Mouse (Mus musculus) gastrocnemius, postnatal 25 days (tissue): ENCODE measurements around the gene Cyb561a3. TPM values are rescaled to one million over a fixed set of nuclear protein-coding genes. Genes with fewer than 3 reads are reported as not detected.
A peak's percentile ranks its signal among the peaks of the same experiment; 100 is the strongest.
"Not testable (repeated sequence)": the region's sequence is repeated elsewhere in the genome, so short reads cannot be mapped to it uniquely, and the experiment has no call there.

Experiments
- DNase-seq: peaks from one replicate; pipeline ENCODE4 v3.0.0; 2022
- long read RNA-seq, 2 experiments: library from polyadenylated mRNA; stranded (forward); transcript quantifications; one replicate each; pipeline ENCODE4 v2.0.0; 2021
- total RNA-seq, 2 experiments: library from RNA; stranded (reverse); gene quantifications; 1 replicate in 1 of 2; 2 replicates in 1 of 2; pipeline ENCODE4 v1.2.3; 2021

The Cyb561a3 gene
- total RNA-seq, result 1 to 10 TPM; 4.5 to 6.2 TPM
- long read RNA-seq, experiment 1, partial matches to known transcripts, result 0 of 10 reads
- long read RNA-seq, experiment 1, other reads (novel, unspliced or antisense), result 6 of 10 reads
- long read RNA-seq, experiment 2, partial matches to known transcripts, result 0 of 12 reads
- long read RNA-seq, experiment 2, other reads (novel, unspliced or antisense), result 6 of 12 reads

DNA sequence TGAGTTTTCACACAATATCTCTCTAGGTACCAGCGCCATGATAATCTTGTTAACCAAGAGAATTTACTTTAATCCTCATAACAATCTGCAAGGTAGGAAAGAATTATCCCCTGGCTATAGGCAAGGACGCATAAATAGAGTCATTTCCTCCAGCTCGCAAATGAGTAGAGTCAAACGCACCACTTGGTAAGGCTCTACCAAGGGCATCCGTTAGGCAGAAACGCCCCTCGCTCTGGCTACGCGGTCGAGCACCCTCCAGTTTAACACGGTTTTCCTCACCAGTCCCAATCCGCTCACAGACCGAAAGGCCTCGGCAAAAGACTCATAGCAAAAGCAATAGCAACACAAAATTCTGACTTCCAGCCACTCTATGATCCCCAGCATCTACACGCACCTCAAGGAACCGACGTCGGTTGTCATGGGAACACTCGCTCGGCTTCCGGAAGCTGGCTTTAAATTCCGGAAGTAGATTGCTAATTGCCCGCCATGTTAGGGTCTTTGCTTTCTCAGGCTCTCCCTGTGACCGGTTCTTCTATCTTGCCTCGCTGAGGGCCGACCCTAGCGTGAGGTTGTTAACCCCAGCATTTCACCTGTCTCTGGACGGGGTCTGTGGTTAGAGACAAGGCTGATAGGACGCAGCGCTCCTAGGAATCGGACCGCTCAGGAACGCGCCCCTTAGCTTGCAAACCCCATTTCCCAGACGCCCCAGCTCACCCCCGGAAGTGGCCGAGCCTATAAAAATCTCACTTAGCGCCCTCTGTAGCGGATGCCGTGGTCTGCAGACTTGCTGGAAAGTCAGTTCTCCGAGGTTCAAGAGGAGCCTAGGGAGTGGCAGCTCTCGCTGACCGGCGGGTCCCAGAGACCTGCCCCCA is at the start of gene Cyb561a3, which contains the start of gene Tmem138:
Cyb561a3 (plus strand) TSS at position 483 of the 872 bp plus-strand sequence.
Tmem138 (minus strand) TSS at position 673 of the 872 bp plus-strand sequence.
- peak; percentile 89 for DNase-seq

DNA sequence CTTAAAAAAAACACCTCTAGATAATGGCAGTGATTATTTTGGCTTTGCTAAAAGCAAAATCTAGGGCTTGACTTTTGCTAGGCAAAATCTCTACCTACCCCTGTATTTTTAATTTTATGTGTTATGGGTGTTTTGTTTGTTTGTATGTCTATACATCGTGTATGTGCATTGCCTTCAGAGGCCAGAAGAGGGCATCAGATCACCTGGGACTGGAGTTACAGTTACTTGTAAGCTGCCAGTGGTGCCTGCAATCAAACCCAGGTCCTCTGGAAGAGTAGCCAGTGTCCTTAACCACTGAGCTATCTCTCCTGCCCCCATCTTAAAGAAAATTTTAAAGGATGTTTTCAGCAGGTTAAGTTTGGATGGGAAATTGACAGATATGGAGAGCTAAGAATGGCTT is 46.9 kb upstream of the Cyb561a3 start:
- DNase-seq, result no peak

DNA sequence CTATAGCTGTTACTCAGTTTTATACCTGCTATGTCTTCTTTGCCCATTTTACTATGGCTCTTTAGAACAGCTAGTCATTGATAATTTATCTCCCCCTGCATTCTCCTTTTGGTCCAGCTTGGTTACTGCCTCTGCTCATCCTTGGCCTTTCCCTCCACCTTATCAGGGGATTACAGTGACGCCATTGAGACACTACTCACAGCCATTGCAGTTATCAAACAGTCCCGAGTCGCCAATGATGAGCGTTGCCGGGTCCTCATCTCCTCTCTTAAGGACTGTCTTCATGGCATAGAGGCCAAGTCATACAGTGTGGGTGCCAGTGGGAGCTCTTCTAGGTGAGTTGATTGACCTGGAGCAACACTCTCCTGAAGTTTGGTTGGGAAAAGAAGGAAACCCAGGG is 37.5 kb upstream of the Cyb561a3 start:
- no peak for DNase-seq

DNA sequence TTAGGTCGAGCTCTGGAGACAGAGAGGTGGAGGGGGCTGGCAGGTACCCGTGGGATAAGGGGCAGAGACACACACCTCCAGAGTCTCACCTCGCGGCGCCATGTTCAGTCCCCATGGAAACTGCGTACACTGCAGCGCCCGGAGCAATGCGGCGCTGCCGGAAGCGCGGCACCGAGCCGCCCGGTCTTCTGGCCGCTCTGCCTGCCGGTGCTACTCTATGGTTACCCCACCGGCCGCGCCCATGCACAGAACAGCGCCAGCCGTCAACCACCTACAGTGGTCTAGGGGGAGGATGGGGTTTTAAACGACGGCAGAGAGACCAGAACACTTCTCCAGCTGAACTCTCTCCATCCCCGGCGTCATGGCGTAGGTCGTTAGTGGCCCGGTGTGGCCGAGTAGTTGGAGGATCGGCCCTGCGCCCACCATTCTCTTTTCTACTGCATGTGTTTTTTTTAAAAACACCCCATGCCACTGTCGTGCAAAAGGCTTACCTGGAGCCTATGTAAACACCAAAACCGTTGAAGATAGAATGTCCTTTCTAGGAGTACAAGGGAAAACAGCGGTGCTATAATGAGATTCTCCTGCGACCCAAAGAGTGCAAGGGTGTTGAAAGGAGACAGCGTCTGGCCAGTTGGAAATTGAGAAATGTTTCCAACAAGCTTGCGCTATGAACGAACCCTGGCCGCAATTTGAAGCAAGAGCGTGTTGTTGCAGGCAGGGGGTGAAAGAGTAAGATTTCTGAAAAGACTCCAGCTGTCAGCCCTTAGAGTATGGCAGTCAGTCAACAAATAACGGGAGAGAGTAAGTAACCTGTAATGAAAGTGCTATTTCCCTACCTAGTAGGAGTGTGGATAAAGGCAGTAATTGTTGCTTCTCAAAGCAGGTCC is 21.1 kb upstream of the Cyb561a3 start, which contains the start of gene Tmem216:
Tmem216 (minus strand) TSS at position 615 of the 887 bp plus-strand sequence.
- DNase-seq, result peak; percentile 80

DNA sequence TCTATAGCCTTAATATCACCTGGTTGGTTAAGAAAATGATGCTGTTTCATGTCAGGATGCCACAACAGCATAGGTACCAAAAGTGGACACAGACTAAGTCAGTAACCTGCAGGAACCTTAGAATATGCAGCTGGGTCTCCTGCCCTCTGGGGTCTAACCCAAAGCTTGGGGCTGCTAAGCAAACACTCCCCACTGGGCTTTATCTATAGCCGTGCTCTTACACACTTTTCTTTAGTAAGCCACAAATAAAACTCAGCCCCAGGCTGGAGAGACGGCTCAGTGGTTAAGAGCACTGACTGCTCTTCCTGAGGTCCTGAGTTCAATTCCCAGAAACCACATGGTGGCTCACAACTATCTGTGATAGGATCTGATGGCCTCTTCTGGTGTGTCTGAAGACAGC is 20.0 kb upstream of the Cyb561a3 start:
- DNase-seq, result no peak

DNA sequence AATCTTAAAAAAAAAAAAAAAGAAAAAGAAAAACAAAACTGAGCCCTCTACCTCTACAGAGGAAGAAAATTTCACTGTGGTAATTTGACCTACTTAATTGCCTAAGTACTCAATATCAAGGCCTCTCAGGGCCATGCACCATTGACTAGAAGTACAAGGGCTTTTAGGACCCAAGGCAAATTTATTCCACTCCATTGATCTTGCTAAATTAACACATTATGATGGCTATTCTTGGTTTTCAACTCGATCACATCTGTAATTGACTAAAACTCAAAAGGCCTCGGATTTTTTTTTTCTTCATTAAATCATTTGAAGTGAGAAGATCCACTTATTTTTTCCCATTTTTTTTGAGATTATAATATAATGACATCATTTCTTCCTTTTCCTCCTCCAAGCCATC is 19.5 kb upstream of the Cyb561a3 start:
- DNase-seq, result no peak

DNA sequence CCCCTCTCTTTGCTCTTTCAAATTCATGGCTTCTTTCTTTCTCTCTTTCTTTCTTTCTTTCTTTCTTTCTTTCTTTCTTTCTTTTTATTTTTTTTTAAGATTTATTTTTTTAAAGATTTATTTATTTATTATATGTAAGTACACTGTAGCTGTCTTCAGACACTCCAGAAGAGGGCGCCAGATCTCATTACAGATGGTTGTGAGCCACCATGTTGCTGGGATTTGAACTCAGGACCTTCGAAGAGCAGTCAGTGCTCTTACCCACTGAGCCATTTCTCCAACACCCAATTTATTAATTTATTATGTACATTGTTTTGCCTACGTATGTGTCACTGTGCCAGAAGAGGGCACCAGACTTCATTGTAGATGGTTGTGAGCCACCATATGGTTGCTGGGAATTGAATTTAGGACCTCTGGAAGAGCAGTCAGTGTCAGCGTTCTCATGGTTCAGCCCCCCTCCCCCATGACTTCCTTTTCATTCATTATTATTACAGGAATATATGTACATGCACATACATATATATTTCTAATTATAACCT is 19.1 kb upstream of the Cyb561a3 start:
- not testable (repeated sequence) for DNase-seq

DNA sequence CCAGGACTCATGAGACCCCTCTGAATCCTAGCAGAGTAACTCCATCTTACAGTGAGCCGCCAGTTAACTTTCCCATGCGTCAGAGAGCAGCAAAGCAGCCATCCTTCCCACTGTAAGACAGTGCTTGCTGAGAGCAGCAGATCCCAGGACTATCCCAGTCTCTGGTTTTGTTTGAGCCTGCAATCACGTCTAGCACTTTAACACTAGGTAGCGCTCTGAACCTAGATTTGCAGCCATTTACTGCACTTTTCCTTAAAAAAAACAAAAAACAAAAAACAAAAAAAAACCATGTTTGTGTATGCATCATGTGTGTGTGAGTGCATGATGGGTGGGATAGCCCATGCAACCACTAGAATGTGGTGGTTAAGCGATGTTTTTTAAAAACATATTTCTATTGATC is 16.9 kb upstream of the Cyb561a3 start:
- DNase-seq, result no peak

DNA sequence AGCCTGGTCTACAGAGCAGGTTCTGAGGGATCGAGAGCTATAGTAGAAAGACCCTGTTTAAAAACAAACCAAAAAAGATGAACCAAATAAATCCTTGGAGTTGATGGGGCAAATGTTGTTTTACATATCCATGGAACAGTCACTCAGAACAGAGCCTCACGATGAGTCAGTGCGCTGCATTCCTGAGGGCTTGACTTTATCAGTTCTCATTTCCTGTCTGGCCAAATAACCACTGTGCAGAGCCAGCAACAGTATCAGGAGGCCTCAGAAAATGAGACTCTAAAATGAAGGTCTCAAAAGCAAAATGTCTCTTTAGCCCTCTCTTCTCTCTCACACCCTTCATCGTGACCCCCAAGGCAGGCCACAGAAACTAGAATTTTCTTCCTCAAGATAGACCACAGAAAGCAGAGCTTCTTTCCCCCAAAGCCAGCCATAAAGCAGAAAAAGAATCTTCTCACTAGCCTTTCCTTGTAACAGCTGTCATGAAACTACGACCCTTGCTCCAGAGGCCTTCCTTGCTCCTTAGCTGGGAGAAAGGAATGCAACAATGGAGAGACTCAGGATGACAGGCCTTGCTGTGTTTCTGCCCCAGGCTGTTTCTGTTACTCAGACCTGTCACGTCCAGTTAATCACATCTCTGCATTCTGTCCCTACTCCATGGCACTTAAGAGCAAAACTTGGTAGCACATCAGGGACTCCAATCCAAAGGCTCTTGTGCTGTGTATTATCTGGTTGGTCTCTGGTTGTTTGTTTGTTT is 15.2 kb upstream of the Cyb561a3 start:
- DNase-seq, result no peak

DNA sequence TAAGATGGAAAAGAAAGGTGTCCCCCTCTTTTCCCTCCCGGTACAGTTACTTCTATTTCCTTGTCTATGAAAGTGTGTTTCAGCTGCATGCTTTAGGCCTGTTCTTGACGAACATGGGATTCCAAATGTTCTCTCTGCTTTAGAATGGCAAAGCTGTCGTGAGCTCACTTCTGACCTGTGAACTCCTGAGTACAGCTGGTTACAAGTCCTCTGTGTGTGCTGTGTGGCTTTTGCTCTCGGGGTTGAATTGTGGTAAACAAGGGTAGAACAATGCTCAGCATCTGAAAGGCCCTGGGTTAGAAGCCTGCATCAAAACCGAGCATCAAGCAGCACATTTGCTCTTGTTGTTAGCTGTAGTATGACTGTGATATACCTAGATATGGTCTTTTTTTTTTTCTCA is 14.6 kb upstream of the Cyb561a3 start:
- DNase-seq, result no peak

DNA sequence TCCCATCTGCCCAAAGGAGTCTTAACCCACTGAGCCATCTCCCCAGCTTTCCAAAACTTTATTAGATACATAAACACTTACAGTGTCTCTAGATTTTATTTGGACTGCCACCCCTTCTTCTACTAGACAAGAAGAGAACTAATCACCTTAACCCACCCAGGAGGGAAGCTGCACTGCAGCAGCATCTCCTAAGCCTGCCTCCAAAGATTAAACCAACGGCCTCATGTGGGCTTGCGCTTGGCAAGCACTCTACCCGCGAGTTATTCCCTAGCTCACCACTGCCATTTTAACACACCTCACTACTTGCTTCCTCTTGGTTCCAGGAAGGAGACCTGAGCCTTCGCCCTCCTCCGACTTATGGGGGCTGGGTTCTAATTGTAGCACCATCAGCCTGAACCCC is 12.7 kb upstream of the Cyb561a3 start:
- no peak for DNase-seq

DNA sequence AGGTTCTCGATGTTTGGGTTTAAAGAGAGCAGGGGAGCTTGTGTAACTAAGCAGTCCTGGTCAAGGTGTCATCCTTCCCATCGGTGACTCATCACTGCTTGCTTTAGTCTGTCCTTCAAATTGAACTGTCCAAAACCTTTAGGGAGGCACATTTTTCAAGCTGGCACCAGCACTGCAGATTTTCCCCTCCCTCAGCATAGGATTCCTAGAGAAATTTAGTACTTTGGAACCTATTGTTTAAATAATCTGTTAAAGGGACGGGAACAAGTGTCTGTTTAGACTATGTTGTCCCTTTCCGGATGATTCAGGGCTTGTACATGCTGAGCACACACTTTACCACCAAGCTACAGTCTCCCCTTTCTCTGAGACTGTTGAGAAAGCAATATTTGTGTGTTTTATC is 11.8 kb upstream of the Cyb561a3 start:
- DNase-seq, result no peak

DNA sequence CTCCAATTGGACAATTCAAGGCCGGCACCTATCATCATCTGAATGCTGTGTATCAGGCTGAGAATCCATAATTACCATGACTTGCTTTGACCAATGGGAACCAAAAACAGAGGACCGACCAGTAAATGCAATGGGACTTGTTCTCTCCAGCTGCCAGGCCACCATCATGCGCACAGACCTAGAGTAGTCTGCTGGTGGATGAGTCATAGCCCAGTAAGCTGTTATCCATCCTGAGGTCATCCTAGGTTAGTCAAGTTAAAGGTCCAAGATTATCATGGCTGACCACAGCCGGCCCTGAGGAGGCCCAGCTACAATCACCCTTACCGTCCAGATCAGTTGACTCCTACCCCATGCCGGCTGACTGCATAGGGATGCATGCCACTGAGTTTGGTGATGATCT is 7.3 kb upstream of the Cyb561a3 start:
- no peak for DNase-seq

DNA sequence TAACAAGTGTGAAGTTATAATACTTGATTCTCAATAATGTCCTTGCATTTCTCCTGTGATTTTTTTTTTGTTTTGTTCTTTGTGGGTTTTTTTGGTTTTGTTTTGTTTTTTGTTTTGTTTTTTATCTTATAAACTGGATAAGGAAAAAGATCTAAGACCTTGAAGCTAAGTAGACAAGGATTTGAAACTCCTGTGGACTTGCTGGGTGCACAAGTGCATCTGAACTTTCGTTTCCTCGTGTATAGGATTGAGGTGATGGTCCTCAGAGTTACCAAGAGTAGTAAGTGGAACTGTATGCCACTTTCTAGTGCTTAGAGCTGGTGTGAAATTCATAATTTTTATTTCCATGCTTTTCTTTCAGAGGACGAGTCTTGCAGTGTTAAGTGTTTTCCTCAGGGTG is 3.1 kb downstream of the Cyb561a3 start:
- DNase-seq, result no peak

DNA sequence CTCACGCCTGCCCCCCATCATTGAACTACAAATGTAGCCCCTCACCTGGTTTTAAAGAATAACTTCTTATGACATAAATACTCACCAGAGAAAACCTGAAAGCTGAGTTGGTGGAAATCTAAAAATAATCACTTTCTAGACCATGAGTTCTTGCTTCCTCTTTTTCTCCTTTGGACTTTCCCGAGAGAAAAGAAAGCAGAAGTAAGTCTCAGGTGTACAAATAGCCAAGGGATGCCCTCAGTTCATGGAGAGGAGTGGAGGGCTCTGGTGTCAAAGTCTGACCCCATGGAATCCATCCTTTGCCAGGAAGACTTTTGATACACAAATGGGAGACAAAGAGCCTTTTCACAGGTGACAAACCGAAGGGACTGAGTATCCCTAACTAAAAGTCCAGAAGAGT is 3.8 kb downstream of the Cyb561a3 start:
- DNase-seq, result no peak

DNA sequence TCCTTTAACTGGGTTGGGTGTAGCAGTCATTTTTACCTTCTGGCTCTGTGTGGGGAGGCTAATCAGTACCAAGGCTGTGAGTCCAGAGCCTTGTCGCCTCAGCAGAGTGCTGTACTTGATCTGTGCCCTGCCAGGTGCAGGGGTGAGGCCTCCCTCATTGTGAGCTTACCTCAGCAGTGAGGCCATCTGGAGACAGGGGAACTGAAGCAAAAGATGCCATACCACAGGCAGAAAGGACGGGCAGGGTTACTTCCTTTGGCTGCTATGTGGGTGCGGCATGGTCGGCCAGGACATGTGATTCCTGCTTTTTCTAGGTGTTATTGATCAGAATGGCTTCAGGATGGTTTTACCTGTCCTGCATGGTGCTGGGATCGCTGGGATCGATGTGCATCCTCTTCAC is 5.0 kb downstream of the Cyb561a3 start:
- DNase-seq, result no peak

DNA sequence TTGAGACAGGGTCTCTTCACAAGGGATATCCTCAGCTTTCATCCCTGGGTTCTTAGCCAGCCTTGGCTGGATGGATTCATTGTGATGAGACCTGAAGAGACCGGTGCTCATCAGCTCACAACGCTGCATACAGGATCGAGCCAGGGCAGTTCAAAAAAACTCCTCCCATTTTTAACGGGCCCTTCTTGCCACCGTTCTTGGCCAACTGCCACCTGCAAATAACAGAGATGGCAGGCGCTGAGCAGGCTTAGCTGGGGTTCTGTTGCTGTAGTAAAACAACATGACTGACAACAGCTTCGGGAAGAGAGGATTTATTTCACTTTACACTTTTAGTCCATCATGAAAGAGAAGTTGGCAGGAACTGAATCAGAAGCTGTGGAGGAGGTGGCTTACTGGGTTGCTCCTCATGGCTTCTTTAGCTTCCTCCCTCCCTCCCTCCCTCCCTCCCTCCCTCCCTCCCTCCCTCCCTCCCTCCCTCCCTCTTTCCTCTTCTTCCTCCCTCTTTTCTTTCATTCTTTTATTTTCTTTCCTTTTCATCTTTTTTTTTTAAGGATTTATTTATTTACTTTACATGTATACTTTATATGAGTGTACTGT is 6.7 kb downstream of the Cyb561a3 start:
- DNase-seq, result no peak

DNA sequence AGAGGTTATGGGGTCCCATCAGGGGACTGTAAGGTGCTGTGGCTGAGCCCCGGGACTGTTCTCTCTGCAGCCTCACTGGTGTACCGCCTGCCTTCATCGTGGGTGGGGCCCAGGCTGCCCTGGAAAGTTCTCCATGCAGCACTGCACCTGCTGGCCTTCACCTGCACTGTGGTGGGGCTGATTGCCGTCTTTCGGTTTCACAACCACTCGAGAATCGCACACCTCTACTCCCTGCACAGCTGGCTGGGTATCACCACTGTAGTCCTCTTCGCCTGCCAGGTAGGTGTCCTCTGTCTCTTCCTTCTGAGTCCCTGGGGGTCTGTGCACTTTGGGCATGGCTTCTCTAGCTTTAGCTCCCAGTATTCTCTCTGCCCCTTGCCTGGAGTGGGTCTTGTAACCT is 8.1 kb downstream of the Cyb561a3 start:
- DNase-seq, result no peak

DNA sequence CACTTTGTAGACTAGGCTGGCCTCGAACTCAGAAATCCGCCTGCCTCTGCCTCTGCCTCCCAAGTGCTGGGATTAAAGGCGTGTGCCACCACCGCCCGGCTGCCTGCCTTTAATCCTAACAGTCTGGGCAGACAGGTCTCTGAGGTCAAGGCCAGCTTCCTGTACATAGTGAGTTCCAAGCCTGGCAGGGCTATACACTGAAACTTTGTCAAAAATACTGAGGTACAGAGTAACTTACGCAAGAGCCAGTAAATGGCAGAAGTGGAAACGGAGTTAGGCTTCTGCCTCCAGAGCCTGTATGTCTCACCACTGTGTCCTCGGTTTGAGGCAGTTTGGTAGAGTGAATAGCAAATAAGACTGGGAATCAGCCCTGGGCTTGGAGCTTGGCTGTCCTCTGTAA is 10.3 kb downstream of the Cyb561a3 start:
- no peak for DNase-seq

DNA sequence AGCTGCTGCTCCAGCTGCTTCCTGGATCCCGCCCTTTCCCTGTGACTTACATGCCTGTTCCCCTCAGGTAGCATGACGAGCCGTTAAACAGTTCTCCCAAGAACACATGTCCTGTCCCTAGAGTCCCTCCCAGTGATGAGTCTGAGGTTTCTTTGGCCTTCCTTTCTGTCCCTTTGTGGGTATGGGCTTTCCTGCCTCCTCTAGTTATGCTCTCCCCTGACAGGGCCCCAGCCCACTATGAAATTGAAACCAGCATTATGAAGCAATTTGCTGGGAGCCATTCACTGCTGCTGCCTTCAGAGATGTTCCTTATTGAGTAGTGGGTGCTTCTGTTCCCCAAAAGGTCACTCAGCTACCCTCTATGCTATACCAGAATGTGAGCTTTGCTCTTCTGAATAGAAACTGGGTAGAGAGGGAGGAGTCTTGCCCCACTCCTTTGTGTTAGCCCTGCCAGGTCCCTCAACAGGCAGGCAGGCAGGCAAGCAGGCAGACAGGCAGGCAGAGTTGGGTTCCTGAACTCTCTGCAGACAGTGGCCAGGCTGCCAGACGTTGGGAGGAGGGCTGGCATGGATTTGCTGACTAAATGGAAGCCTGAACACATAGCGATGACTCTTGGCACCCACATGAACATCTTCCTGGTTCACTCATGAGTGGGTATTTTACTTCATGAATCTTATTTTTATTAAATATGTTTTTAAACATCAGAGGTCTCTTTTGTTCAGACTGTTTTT is 12.3 kb downstream of the Cyb561a3 start:
- DNase-seq, result no peak
